In the genomic region with DNA sequence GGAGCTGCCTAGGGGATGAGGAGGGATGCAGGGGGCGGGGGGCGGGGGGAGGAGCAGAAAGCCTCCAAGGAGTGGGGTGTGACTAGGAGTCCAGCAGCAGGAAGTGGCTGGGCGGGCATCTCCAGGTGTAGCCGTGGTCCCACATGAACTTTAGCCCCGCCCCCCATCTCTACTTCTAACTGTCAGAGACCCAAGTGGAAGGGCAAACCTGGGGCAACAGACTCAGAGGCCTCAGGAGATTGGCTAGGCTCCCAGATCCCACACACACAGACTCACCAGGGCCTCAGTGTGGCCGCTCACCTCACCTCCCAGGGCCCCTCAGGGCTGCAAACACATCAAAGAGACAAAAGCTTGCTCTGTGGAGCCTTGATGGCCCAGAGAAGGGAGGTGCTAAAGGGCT, we compare ENCODE assay signal across 21 mouse cellular contexts. TPM values are rescaled to one million over a fixed set of nuclear protein-coding genes. Genes with fewer than 3 reads are reported as not detected.
DNase-seq lines count a peak whose midpoint lies in the region; ATAC-seq and TF ChIP-seq lines count a peak whose summit lies in the region.
"Had no signal": no experiment of that assay in that cellular context is flagged by ENCODE, and none has a peak within 500 bp of the region (broad histone marks: within the 10 kb centered on the region; RNA-seq: fewer than 3 reads in every experiment).

No protein-coding gene starts in this region.

- H3K9ac ChIP-seq in hindbrain, embryonic 12.5 days: peak overlapping the region; percentile 8; the same call in 1 of the 2 replicates
- no peak overlapping the region for H3K9ac ChIP-seq in hindbrain, postnatal 0 days (replicated peaks; ENCODE audit: low read length)
- H3K9ac ChIP-seq: embryonic facial prominence, embryonic 15.5 days; forebrain, embryonic 15.5 days; heart, embryonic 12.5 days had no signal

- peaks cover 65% of the 10 kb centered on the region for H3K36me3 ChIP-seq in hindbrain, embryonic 12.5 days
- peaks cover 35% of the 10 kb centered on the region for H3K36me3 ChIP-seq in hindbrain, postnatal 0 days (ENCODE audit: insufficient read depth, low read length)

- intact Hi-C loops in gastrocnemius, adult 2 months (cut with DNase I): no loop called here

- H3K4me1 ChIP-seq in hindbrain, embryonic 12.5 days: 0 out of 2 replicates have a peak, but pooled peaks cover 3% of the 10 kb centered on the region
- no peaks in the 10 kb centered on the region for H3K4me1 ChIP-seq in hindbrain, postnatal 0 days (ENCODE audit: insufficient read depth, low read length)
- H3K4me1 ChIP-seq: embryonic facial prominence, embryonic 15.5 days; forebrain, embryonic 15.5 days; heart, embryonic 12.5 days had no signal

- no peak overlapping the region for H3K4me2 ChIP-seq in hindbrain, embryonic 12.5 days (replicated peaks)
- H3K4me2 ChIP-seq in hindbrain, postnatal 0 days (ENCODE audit: low read depth, low read length): no peak overlapping the region
- H3K4me2 ChIP-seq: embryonic facial prominence, embryonic 15.5 days; forebrain, embryonic 15.5 days; heart, embryonic 12.5 days had no signal

- H3K9me3 ChIP-seq in hindbrain, embryonic 12.5 days (replicated peaks): no peaks in the 10 kb centered on the region
- no peaks in the 10 kb centered on the region for H3K9me3 ChIP-seq in hindbrain, postnatal 0 days (ENCODE audit: low read length)
- H3K9me3 ChIP-seq: embryonic facial prominence, embryonic 15.5 days; forebrain, embryonic 10.5 days; forebrain, embryonic 15.5 days; heart, embryonic 12.5 days had no signal

- WGBS in hindbrain, embryonic 12.5 days: 77% methylated on average over 6 of the region's 6 CpGs
- WGBS in hindbrain, postnatal 0 days: 79% methylated on average over 6 of the region's 6 CpGs

- no peaks in the 10 kb centered on the region for H3K27me3 ChIP-seq in hindbrain, embryonic 12.5 days
- H3K27me3 ChIP-seq in hindbrain, postnatal 0 days (ENCODE audit: insufficient read depth, low read length): no peaks in the 10 kb centered on the region
- H3K27me3 ChIP-seq: embryonic facial prominence, embryonic 15.5 days; forebrain, embryonic 15.5 days had no signal

- no peak for TF ChIP-seq CTCF in hindbrain, postnatal 0 days (IDR thresholded peaks at IDR 0.05; ENCODE audit: low read depth)
- TF ChIP-seq CTCF in gastrocnemius, adult 2 months (IDR thresholded peaks at IDR 0.05): no peak

- no peak overlapping the region for H3K27ac ChIP-seq in hindbrain, embryonic 12.5 days
- H3K27ac ChIP-seq in hindbrain, postnatal 0 days: no peak overlapping the region
- H3K27ac ChIP-seq in gastrocnemius, adult 2 months: no peak overlapping the region
- H3K27ac ChIP-seq: embryonic facial prominence, embryonic 15.5 days; forebrain, embryonic 15.5 days had no signal

- ATAC-seq in hindbrain, embryonic 12.5 days (ENCODE audit: low FRiP score): no peak
- no peak for ATAC-seq in hindbrain, postnatal 0 days
- ATAC-seq: forebrain, embryonic 15.5 days; hindbrain, embryonic 16.5 days had no signal

- no peak overlapping the region for H3K4me3 ChIP-seq in hindbrain, embryonic 12.5 days
- H3K4me3 ChIP-seq in hindbrain, postnatal 0 days (ENCODE audit: low read length): no peak overlapping the region
- H3K4me3 ChIP-seq in gastrocnemius, adult 2 months: no peak overlapping the region
- H3K4me3 ChIP-seq: embryonic facial prominence, embryonic 15.5 days; erythroblast, embryonic 14.5 days; forebrain, embryonic 10.5 days; forebrain, embryonic 15.5 days; heart, embryonic 12.5 days had no signal

- DNase-seq in hindbrain, postnatal 0 days (ENCODE audit: low spot score): no peak
- peak; percentile 60 for DNase-seq in thymus, postnatal 0 days (ENCODE audit: low spot score)
- DNase-seq in thymus, postnatal 10 days (ENCODE audit: low spot score in 2 of 2): no peak
- peak; percentile 63 for DNase-seq in thymus, postnatal 14 days
- DNase-seq in adrenal gland, adult 8-10 months: no peak
- DNase-seq in gastrocnemius, adult 2 months: no peak
- DNase-seq: adrenal gland, postnatal 14 days; cerebellum, adult 18-20 months; cerebellum, postnatal 10 days; embryo, embryonic 11 days; gastrocnemius, postnatal 14 days; heart, postnatal 36 days had no signal

RNA-seq across cellular contexts. Expression of a gene that starts 21.7 kb away (rescaled TPM):
- polyA plus RNA-seq in hindbrain, embryonic 12.5 days (2016; fragmentation: Nextera tagmentation; extraction: Ambion mirVana): 136 and 138 TPM in 2 replicates
- 76.6 and 81.3 TPM in 2 replicates for total RNA-seq in hindbrain, postnatal 0 days (2014; rRNA removed)
- polyA plus RNA-seq in hindbrain, postnatal 0 days (2015; fragmentation: Nextera tagmentation; extraction: Ambion mirVana): 77.5 and 84.6 TPM in 2 replicates
- 20.7 and 21.1 TPM in 2 replicates for polyA plus RNA-seq in thymus, postnatal 0 days (2015; fragmentation: Nextera tagmentation; extraction: Ambion mirVana)
- 10 to 100 TPM; 11.5 to 27.5 (median 19.7) TPM for total RNA-seq in adrenal gland, adult 8-10 months (2022)
- total RNA-seq in gastrocnemius, adult 2 months (2021): 1 to 10 TPM; 1.5 to 2.0 TPM
- total RNA-seq: common myeloid progenitor, adult 5-6 weeks had no signal

RNA-seq across cellular contexts. Expression of a gene that starts 25.2 kb away (rescaled TPM):
- polyA plus RNA-seq in hindbrain, embryonic 12.5 days (2016; fragmentation: Nextera tagmentation; extraction: Ambion mirVana): 16.9 and 19.2 TPM in 2 replicates
- total RNA-seq in hindbrain, postnatal 0 days (2014; rRNA removed): 21.1 and 25.0 TPM in 2 replicates
- 9.1 and 9.4 TPM in 2 replicates for polyA plus RNA-seq in hindbrain, postnatal 0 days (2015; fragmentation: Nextera tagmentation; extraction: Ambion mirVana)
- polyA plus RNA-seq in thymus, postnatal 0 days (2015; fragmentation: Nextera tagmentation; extraction: Ambion mirVana): 18.4 and 18.7 TPM in 2 replicates
- total RNA-seq in adrenal gland, adult 8-10 months (2022): 10 to 100 TPM; 13.7 to 20.3 (median 16.9) TPM
- 1 to 10 TPM; 3.8 to 4.4 TPM for total RNA-seq in gastrocnemius, adult 2 months (2021)

RNA-seq across cellular contexts. Expression of a gene that starts 47.3 kb away (rescaled TPM):
- not detected in 2 replicates for polyA plus RNA-seq in hindbrain, embryonic 12.5 days (2016; fragmentation: Nextera tagmentation; extraction: Ambion mirVana)
- total RNA-seq in hindbrain, postnatal 0 days (2014; rRNA removed): 0.47 TPM in 1 of 2 replicates, not detected in the other
- polyA plus RNA-seq in hindbrain, postnatal 0 days (2015; fragmentation: Nextera tagmentation; extraction: Ambion mirVana): 0.11 and 0.18 TPM in 2 replicates
- 0.04 and 0.14 TPM in 2 replicates for polyA plus RNA-seq in thymus, postnatal 0 days (2015; fragmentation: Nextera tagmentation; extraction: Ambion mirVana)
- total RNA-seq in adrenal gland, adult 8-10 months (2022): 1 to 10 TPM in 1 of 4 experiments, under 1 TPM in 3; 0.41 to 1.0 (median 0.75) TPM
- total RNA-seq in gastrocnemius, adult 2 months (2021): under 1 TPM; 0.18 to 0.39 TPM
- polyA plus RNA-seq: embryonic facial prominence, embryonic 11.5 days; forebrain, embryonic 15.5 days had no signal

Comparison
In these comparisons a context has a peak if more than half of its experiments do, and no peak if none do; other contexts are left out.
1. DNase-seq: peak in thymus, postnatal 0 days (single experiment) and thymus, postnatal 14 days (single experiment); none in hindbrain, postnatal 0 days (single experiment), thymus, postnatal 10 days (0 of 2), adrenal gland, adult 8-10 months (single experiment) and gastrocnemius, adult 2 months (single experiment).
2. RNA of a gene that starts 21.7 kb away (total RNA-seq): 76.6 to 81.3 TPM in hindbrain, postnatal 0 days and 11.5 to 27.5 TPM in adrenal gland, adult 8-10 months; 1.5 to 2.0 TPM in gastrocnemius, adult 2 months; every median in the first group is over 4 times any median in the second.